Mouse (Mus musculus): Measurements from ENCODE around the gene Ntn5.

- TF ChIP-seq POLR2A (IDR thresholded peaks at IDR 0.05; ENCODE audit: borderline replicate concordance, insufficient read depth, low read length) (no peak), CTCF (IDR thresholded peaks at IDR 0.05; ENCODE audit: borderline replicate concordance, insufficient read depth, low read depth, low read length) (no peak)
Measured at GRCm38 (mm10) chr7:45741308-45741707, 57.5 kb downstream of the Ntn5 start.

Measured in cerebellum, adult 2 months (tissue).